ENCODE assay signal across 19 mouse cellular contexts in genomic region chr4:23050701-23051317, GRCm38 (mm10).
DNase-seq lines count a peak whose midpoint lies in the region; ATAC-seq and TF ChIP-seq lines count a peak whose summit lies in the region.
"Had no signal": no experiment of that assay in that cellular context is flagged by ENCODE, and none has a peak within 500 bp of the region (broad histone marks: within the 10 kb centered on the region; RNA-seq: fewer than 3 reads in every experiment).

No protein-coding gene starts in this region.

- no peak overlapping the region for H3K4me2 ChIP-seq in forebrain, embryonic 15.5 days (replicated peaks)
- H3K4me2 ChIP-seq in forebrain, postnatal 0 days (ENCODE audit: low read depth) = no peak overlapping the region
- no peak overlapping the region for H3K4me2 ChIP-seq in embryonic facial prominence, embryonic 14.5 days (ENCODE audit: low read depth, low read length)
- no peak overlapping the region for H3K4me2 ChIP-seq in midbrain, embryonic 12.5 days (replicated peaks)
- H3K4me2 ChIP-seq in neural tube, embryonic 13.5 days = peak overlapping the region; percentile 24; the same call in 1 of the 2 replicates
- H3K4me2 ChIP-seq in heart, embryonic 11.5 days = no peak overlapping the region
- H3K4me2 ChIP-seq: limb, embryonic 12.5 days; liver, embryonic 12.5 days had no signal

- no peaks in the 10 kb centered on the region; the same call in 1 of the 2 replicates for H3K4me1 ChIP-seq in forebrain, embryonic 15.5 days
- no peaks in the 10 kb centered on the region for H3K4me1 ChIP-seq in forebrain, postnatal 0 days (ENCODE audit: insufficient read depth)
- H3K4me1 ChIP-seq in embryonic facial prominence, embryonic 14.5 days (ENCODE audit: control insufficient read depth, insufficient read depth, low read length) = no peaks in the 10 kb centered on the region
- H3K4me1 ChIP-seq in midbrain, embryonic 12.5 days = peaks cover 5% of the 10 kb centered on the region; the same call in 1 of the 2 replicates
- H3K4me1 ChIP-seq in neural tube, embryonic 13.5 days (replicated peaks) = 0 out of 2 replicates have a peak, but pooled peaks cover 5% of the 10 kb centered on the region
- no peaks in the 10 kb centered on the region for H3K4me1 ChIP-seq in heart, embryonic 11.5 days (ENCODE audit: control insufficient read depth, insufficient read depth, low read length)
- H3K4me1 ChIP-seq: heart, embryonic 10.5 days; limb, embryonic 12.5 days; liver, embryonic 12.5 days; megakaryocyte, embryonic 14.5 days had no signal

- ATAC-seq in forebrain, embryonic 15.5 days (replicated peaks) = peak; percentile 43; the same call in 1 of the 2 replicates
- no peak for ATAC-seq in forebrain, postnatal 0 days
- no peak for ATAC-seq in embryonic facial prominence, embryonic 14.5 days (ENCODE audit: low read depth)
- ATAC-seq in midbrain, embryonic 12.5 days (ENCODE audit: low FRiP score, low read depth) = peak; percentile 89
- ATAC-seq in neural tube, embryonic 13.5 days (ENCODE audit: low read depth) = peak; percentile 75
- ATAC-seq in heart, embryonic 11.5 days (replicated peaks; ENCODE audit: insufficient number of reproducible peaks, low FRiP score, low TSS enrichment) = no peak
- ATAC-seq: liver, embryonic 12.5 days had no signal

- no peak overlapping the region for H3K4me3 ChIP-seq in forebrain, embryonic 15.5 days
- no peak overlapping the region for H3K4me3 ChIP-seq in forebrain, postnatal 0 days (ENCODE audit: low read depth, low read length)
- H3K4me3 ChIP-seq in embryonic facial prominence, embryonic 14.5 days (ENCODE audit: low read depth, low read length) = no peak overlapping the region
- no peak overlapping the region for H3K4me3 ChIP-seq in midbrain, embryonic 12.5 days
- H3K4me3 ChIP-seq in neural tube, embryonic 13.5 days = no peak overlapping the region
- H3K4me3 ChIP-seq in heart, embryonic 11.5 days (ENCODE audit: low read depth, low read length) = no peak overlapping the region
- H3K4me3 ChIP-seq: gastrocnemius, adult 2 months; heart, embryonic 10.5 days; limb, embryonic 12.5 days; liver, embryonic 12.5 days; megakaryocyte, embryonic 14.5 days; myocyte had no signal

- 56% methylated on average over 9 of the region's 9 CpGs for WGBS in forebrain, embryonic 15.5 days
- WGBS in forebrain, postnatal 0 days = 42% methylated on average over 9 of the region's 9 CpGs
- 61% methylated on average over 9 of the region's 9 CpGs for WGBS in embryonic facial prominence, embryonic 14.5 days
- WGBS in midbrain, embryonic 12.5 days = 63% methylated on average over 9 of the region's 9 CpGs
- 52% methylated on average over 9 of the region's 9 CpGs for WGBS in neural tube, embryonic 13.5 days
- WGBS in heart, embryonic 11.5 days (ENCODE audit: insufficient replicate concordance) = 78% methylated on average over 9 of the region's 9 CpGs

- H3K9me3 ChIP-seq in forebrain, embryonic 15.5 days = no peaks in the 10 kb centered on the region
- no peaks in the 10 kb centered on the region for H3K9me3 ChIP-seq in forebrain, postnatal 0 days (ENCODE audit: low read length)
- H3K9me3 ChIP-seq in embryonic facial prominence, embryonic 14.5 days (ENCODE audit: control insufficient read depth, low read length) = no peaks in the 10 kb centered on the region
- no peaks in the 10 kb centered on the region for H3K9me3 ChIP-seq in midbrain, embryonic 12.5 days
- no peaks in the 10 kb centered on the region for H3K9me3 ChIP-seq in neural tube, embryonic 13.5 days
- H3K9me3 ChIP-seq in heart, embryonic 11.5 days (replicated peaks; ENCODE audit: control insufficient read depth, low read length) = no peaks in the 10 kb centered on the region
- H3K9me3 ChIP-seq: heart, embryonic 10.5 days; limb, embryonic 12.5 days; liver, embryonic 12.5 days; megakaryocyte, embryonic 14.5 days had no signal

- no peaks in the 10 kb centered on the region for H3K36me3 ChIP-seq in forebrain, embryonic 15.5 days
- no peaks in the 10 kb centered on the region for H3K36me3 ChIP-seq in forebrain, postnatal 0 days (ENCODE audit: insufficient read depth)
- no peaks in the 10 kb centered on the region for H3K36me3 ChIP-seq in embryonic facial prominence, embryonic 14.5 days (ENCODE audit: control insufficient read depth, insufficient read depth, low read length)
- no peaks in the 10 kb centered on the region for H3K36me3 ChIP-seq in midbrain, embryonic 12.5 days
- no peaks in the 10 kb centered on the region for H3K36me3 ChIP-seq in neural tube, embryonic 13.5 days
- no peaks in the 10 kb centered on the region for H3K36me3 ChIP-seq in heart, embryonic 11.5 days (ENCODE audit: control insufficient read depth, insufficient read depth, low read length)
- H3K36me3 ChIP-seq: heart, embryonic 10.5 days; limb, embryonic 12.5 days; liver, embryonic 12.5 days had no signal

- H3K9ac ChIP-seq in forebrain, embryonic 15.5 days (replicated peaks) = no peak overlapping the region
- H3K9ac ChIP-seq in forebrain, postnatal 0 days = no peak overlapping the region
- H3K9ac ChIP-seq in embryonic facial prominence, embryonic 14.5 days (ENCODE audit: low read depth, low read length) = no peak overlapping the region
- H3K9ac ChIP-seq in midbrain, embryonic 12.5 days (replicated peaks) = no peak overlapping the region
- H3K9ac ChIP-seq in neural tube, embryonic 13.5 days = no peak overlapping the region
- H3K9ac ChIP-seq in heart, embryonic 11.5 days (ENCODE audit: low read depth, low read length) = no peak overlapping the region
- H3K9ac ChIP-seq: limb, embryonic 12.5 days; liver, embryonic 12.5 days had no signal

- no peak overlapping the region for H3K27ac ChIP-seq in forebrain, embryonic 15.5 days (replicated peaks)
- H3K27ac ChIP-seq in forebrain, postnatal 0 days (ENCODE audit: low read depth, low read length) = no peak overlapping the region
- H3K27ac ChIP-seq in embryonic facial prominence, embryonic 14.5 days (replicated peaks; ENCODE audit: low read depth, low read length) = no peak overlapping the region
- H3K27ac ChIP-seq in midbrain, embryonic 12.5 days (replicated peaks) = peak overlapping the region; percentile 52
- H3K27ac ChIP-seq in neural tube, embryonic 13.5 days (replicated peaks) = no peak overlapping the region; the same call in 1 of the 2 replicates
- no peak overlapping the region for H3K27ac ChIP-seq in heart, embryonic 11.5 days (ENCODE audit: low read depth, low read length)
- H3K27ac ChIP-seq: gastrocnemius, adult 2 months; heart, embryonic 10.5 days; limb, embryonic 12.5 days; liver, embryonic 12.5 days had no signal

- TF ChIP-seq CTCF in forebrain, postnatal 0 days (IDR thresholded peaks at IDR 0.05; ENCODE audit: low read depth) = no peak

- DNase-seq in forebrain, postnatal 0 days = no peak
- DNase-seq in embryonic facial prominence, embryonic 14.5 days (ENCODE audit: low spot score) = peak; percentile 26
- DNase-seq in retina, postnatal 1 day = no peak
- DNase-seq: B cell, adult 2 months; cerebellum, adult 8-10 months; gastrocnemius, adult 2 months; heart, postnatal 10 days; kidney, adult 2 months; kidney, postnatal 25 days; lung, adult 2 months had no signal

- H3K27me3 ChIP-seq in forebrain, embryonic 15.5 days = no peaks in the 10 kb centered on the region
- H3K27me3 ChIP-seq in forebrain, postnatal 0 days (ENCODE audit: insufficient read depth, low read length) = no peaks in the 10 kb centered on the region
- no peaks in the 10 kb centered on the region for H3K27me3 ChIP-seq in embryonic facial prominence, embryonic 14.5 days (replicated peaks; ENCODE audit: control insufficient read depth, insufficient read depth, low read length)
- H3K27me3 ChIP-seq in midbrain, embryonic 12.5 days = no peaks in the 10 kb centered on the region
- no peaks in the 10 kb centered on the region for H3K27me3 ChIP-seq in neural tube, embryonic 13.5 days
- no peaks in the 10 kb centered on the region for H3K27me3 ChIP-seq in heart, embryonic 11.5 days (ENCODE audit: control insufficient read depth, insufficient read depth, low read length)
- H3K27me3 ChIP-seq: limb, embryonic 12.5 days; liver, embryonic 12.5 days; megakaryocyte, embryonic 14.5 days had no signal

Comparison
In these comparisons a context has a peak if more than half of its experiments do, and no peak if none do; other contexts are left out.
1. ATAC-seq: peak in forebrain, embryonic 15.5 days (single experiment), midbrain, embryonic 12.5 days (single experiment) and neural tube, embryonic 13.5 days (single experiment); none in forebrain, postnatal 0 days (single experiment), embryonic facial prominence, embryonic 14.5 days (single experiment) and heart, embryonic 11.5 days (single experiment).